Mouse (Mus musculus): ENCODE data around the gene Spata17. TPM values are rescaled to one million over a fixed set of nuclear protein-coding genes. Genes with fewer than 3 reads are reported as not detected.

The Spata17 gene
- polyA plus RNA-seq, 1 experiment: not detected

- Histone ChIP-seq H3K27ac (ENCODE audit: insufficient read depth, low read depth, low read length) (no peak overlapping the region), H3K4me3 (ENCODE audit: insufficient read depth, low read length) (no peak overlapping the region), H3K4me1 (ENCODE audit: control insufficient read depth, insufficient read depth, low read length) (peaks cover 9% of the 10 kb centered on the region)
- TF ChIP-seq CTCF (IDR thresholded peaks at IDR 0.05; ENCODE audit: low read depth, low read length): no peak
- TF ChIP-seq POLR2A (IDR thresholded peaks at IDR 0.05; ENCODE audit: borderline replicate concordance, low read depth, low read length): no peak
Measured at GRCm38 (mm10) chr1:187232196-187232955, 17.1 kb upstream of the Spata17 start.

GRCm38 (mm10) chr1:187230255-187230654, 15.0 kb upstream of the Spata17 start:
- TF ChIP-seq CTCF (IDR thresholded peaks at IDR 0.05; ENCODE audit: low read depth, low read length) (no peak), POLR2A (IDR thresholded peaks at IDR 0.05; ENCODE audit: borderline replicate concordance, low read depth, low read length) (no peak)
- no peak overlapping the region for H3K4me3 ChIP-seq (ENCODE audit: insufficient read depth, low read length)
- H3K27ac ChIP-seq (ENCODE audit: insufficient read depth, low read depth, low read length): no peak overlapping the region
- peaks cover 9% of the 10 kb centered on the region for H3K4me1 ChIP-seq (ENCODE audit: control insufficient read depth, insufficient read depth, low read length)

GRCm38 (mm10) chr1:187228414-187229146, 13.3 kb upstream of the Spata17 start:
- TF ChIP-seq POLR2A (IDR thresholded peaks at IDR 0.05; ENCODE audit: borderline replicate concordance, low read depth, low read length) (no peak), CTCF (IDR thresholded peaks at IDR 0.05; ENCODE audit: low read depth, low read length) (no peak)
- Histone ChIP-seq H3K4me1 (ENCODE audit: control insufficient read depth, insufficient read depth, low read length) (peaks cover 9% of the 10 kb centered on the region), H3K4me3 (ENCODE audit: insufficient read depth, low read length) (no peak overlapping the region), H3K27ac (ENCODE audit: insufficient read depth, low read depth, low read length) (no peak overlapping the region)

DNA sequence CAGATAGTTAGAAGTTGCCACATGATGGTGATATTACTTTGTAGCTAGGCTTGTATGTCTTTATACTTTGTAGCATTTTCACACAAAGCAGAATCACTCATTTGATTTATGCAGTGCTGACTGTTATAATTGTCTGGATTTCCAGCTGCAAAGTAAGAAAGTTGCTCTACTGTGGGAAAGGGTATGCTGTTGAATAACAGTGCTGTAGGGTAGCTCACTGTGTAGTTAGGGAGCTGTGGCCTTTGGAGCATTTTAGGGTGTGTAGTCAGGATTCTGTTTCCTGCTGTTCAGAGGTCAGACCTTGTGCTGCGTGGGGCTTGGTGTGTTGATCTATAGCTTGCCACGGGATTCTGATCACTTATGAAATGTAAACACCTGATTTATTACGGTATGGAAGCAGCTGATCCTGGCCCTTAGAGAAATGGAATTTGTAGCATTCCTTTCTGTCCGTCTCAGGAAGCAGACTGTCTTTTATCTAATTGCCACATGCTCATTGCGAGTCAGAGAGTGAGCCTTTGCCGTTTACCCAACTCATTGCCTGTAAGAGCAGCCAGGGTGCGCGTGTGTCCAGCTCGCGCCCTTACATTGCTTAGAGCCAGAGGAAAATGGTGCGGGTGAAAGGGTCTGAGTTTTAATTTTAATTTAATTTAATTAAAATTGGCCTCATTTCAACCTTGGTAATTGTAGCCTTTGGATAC, 11.2 kb upstream of the Spata17 start:
- Histone ChIP-seq H3K27ac (ENCODE audit: insufficient read depth, low read depth, low read length) (no peak overlapping the region), H3K4me3 (ENCODE audit: insufficient read depth, low read length) (no peak overlapping the region), H3K4me1 (ENCODE audit: control insufficient read depth, insufficient read depth, low read length) (peaks cover 9% of the 10 kb centered on the region)
- TF ChIP-seq POLR2A (IDR thresholded peaks at IDR 0.05; ENCODE audit: borderline replicate concordance, low read depth, low read length) (no peak), CTCF (IDR thresholded peaks at IDR 0.05; ENCODE audit: low read depth, low read length) (no peak)

DNA sequence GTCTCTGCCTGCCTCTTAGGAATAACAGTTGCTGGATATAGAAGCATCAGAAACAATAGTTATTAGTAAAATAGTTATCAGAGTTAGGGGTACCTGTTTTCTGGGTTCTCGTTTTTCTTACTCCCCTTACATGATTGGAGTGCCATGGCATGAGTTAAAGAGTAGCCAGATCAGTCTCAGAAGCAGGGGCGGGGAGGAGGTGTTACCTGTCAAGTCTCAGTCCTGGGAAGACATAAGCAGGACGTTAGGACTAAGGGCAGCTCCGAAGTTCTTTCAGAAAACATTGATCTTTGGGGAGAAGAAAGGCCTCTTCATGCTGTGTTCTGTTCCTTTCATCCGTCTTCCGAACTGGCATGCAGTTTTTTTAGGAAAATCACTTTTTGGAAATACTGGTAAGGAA, 5.5 kb upstream of the Spata17 start:
- H3K4me3 ChIP-seq (ENCODE audit: insufficient read depth, low read length): no peak overlapping the region
- peaks cover 10% of the 10 kb centered on the region for H3K4me1 ChIP-seq (ENCODE audit: control insufficient read depth, insufficient read depth, low read length)
- peak overlapping the region; percentile 23; the same call in 1 of the 2 replicates for H3K27ac ChIP-seq (ENCODE audit: insufficient read depth, low read depth, low read length)
- TF ChIP-seq CTCF (IDR thresholded peaks at IDR 0.05; ENCODE audit: low read depth, low read length) (no peak), POLR2A (IDR thresholded peaks at IDR 0.05; ENCODE audit: borderline replicate concordance, low read depth, low read length) (no peak)

GRCm38 (mm10) chr1:187216620-187217410, 1.6 kb upstream of the Spata17 start:
- H3K27ac ChIP-seq (ENCODE audit: insufficient read depth, low read depth, low read length): no peak overlapping the region
- TF ChIP-seq POLR2A (IDR thresholded peaks at IDR 0.05; ENCODE audit: borderline replicate concordance, low read depth, low read length) (no peak), CTCF (IDR thresholded peaks at IDR 0.05; ENCODE audit: low read depth, low read length) (no peak)
- H3K4me3 ChIP-seq (ENCODE audit: insufficient read depth, low read length): no peak overlapping the region
- H3K4me1 ChIP-seq (ENCODE audit: control insufficient read depth, insufficient read depth, low read length): peaks cover 10% of the 10 kb centered on the region

DNA sequence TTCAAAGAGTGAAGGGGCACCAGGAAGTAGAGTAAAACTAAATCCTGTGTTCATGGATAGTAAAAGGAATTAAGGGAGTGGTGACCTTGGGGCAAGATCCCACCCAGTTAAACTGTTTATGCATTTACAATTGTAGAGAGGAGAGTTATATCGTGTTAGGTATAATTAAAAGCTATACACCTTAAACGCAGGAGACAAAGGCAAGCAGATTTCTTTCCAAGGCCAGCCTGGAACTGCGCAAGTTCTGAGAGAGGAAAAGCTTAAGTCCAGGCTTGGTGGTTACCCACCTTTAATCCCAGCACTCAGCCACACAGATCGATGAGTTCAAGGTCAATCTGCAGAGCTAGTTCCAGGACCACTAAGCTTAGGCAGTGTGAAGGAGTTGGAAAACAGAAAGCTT, 4.5 kb downstream of the Spata17 start:
- Histone ChIP-seq H3K4me1 (ENCODE audit: control insufficient read depth, insufficient read depth, low read length) (no peaks in the 10 kb centered on the region), H3K4me3 (ENCODE audit: insufficient read depth, low read length) (no peak overlapping the region), H3K27ac (ENCODE audit: insufficient read depth, low read depth, low read length) (no peak overlapping the region)
- no peak for TF ChIP-seq POLR2A (IDR thresholded peaks at IDR 0.05; ENCODE audit: borderline replicate concordance, low read depth, low read length)
- TF ChIP-seq CTCF (IDR thresholded peaks at IDR 0.05; ENCODE audit: low read depth, low read length): no peak

DNA sequence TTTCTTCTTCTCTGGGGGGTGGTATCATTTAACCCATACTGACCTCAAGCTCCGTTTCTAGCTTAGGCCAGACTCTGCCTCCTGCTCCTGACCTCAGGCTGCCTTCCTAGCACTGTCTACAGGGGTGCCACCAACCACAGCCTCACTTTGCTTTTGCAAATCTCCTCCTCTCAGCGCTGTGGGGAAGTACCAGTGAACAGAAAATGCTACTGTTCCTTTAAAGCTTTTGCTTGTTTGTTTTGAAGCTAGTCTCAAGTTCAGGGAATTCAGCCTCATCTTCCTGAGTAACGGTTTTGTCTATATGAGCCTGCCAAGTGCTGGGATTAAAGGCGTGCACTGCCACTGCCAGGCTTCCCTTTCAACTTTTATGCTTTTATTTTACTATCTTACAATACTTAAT, 5.8 kb downstream of the Spata17 start:
- TF ChIP-seq POLR2A (IDR thresholded peaks at IDR 0.05; ENCODE audit: borderline replicate concordance, low read depth, low read length) (no peak), CTCF (IDR thresholded peaks at IDR 0.05; ENCODE audit: low read depth, low read length) (no peak)
- Histone ChIP-seq H3K4me3 (ENCODE audit: insufficient read depth, low read length) (no peak overlapping the region), H3K4me1 (ENCODE audit: control insufficient read depth, insufficient read depth, low read length) (no peaks in the 10 kb centered on the region), H3K27ac (ENCODE audit: insufficient read depth, low read depth, low read length) (no peak overlapping the region)

GRCm38 (mm10) chr1:187205506-187205905, 9.8 kb downstream of the Spata17 start:
- TF ChIP-seq CTCF (IDR thresholded peaks at IDR 0.05; ENCODE audit: low read depth, low read length): no peak
- TF ChIP-seq POLR2A (IDR thresholded peaks at IDR 0.05; ENCODE audit: borderline replicate concordance, low read depth, low read length): no peak
- Histone ChIP-seq H3K4me1 (ENCODE audit: control insufficient read depth, insufficient read depth, low read length) (no peaks in the 10 kb centered on the region), H3K4me3 (ENCODE audit: insufficient read depth, low read length) (no peak overlapping the region), H3K27ac (ENCODE audit: insufficient read depth, low read depth, low read length) (no peak overlapping the region)

Data from bone marrow macrophage, adult 2 months (primary cell).